Mouse (Mus musculus) neural tube, embryonic 11.5 days (tissue): ENCODE results near the gene Ehbp1l1. TPM values are rescaled to one million over a fixed set of nuclear protein-coding genes. Genes with fewer than 3 reads are reported as not detected.

Experiments used
- ATAC-seq: fragments of 200-750 bp; cut with Nextera tagmentation; 2 replicates; pipeline ENCODE4 v1.8.0; 2017; ENCODE audit warnings: moderate number of reproducible peaks, mild to moderate bottlenecking, moderate TSS enrichment, moderate library complexity; ENCODE audit not compliant: insufficient read depth, low FRiP score, low TSS enrichment
- DNase-seq: peaks from one replicate; pipeline ENCODE4 v3.0.0-alpha.2; 2015; ENCODE audit warnings: low spot score
- H3K27ac ChIP-seq: fragments of 300-500 bp; sonication (generic); 2 replicates; pipeline ENCODE4 v1.5.1; 2014; ENCODE audit warnings: low read depth, mild to moderate bottlenecking, low read length
- H3K27me3 ChIP-seq: fragments of 300-500 bp; sonication (generic); 2 replicates; pipeline ENCODE4 v1.6.1; 2014; ENCODE audit warnings: mild to moderate bottlenecking, low read length, mixed read lengths; ENCODE audit not compliant: control insufficient read depth, insufficient read depth
- H3K36me3 ChIP-seq: fragments of 300-500 bp; sonication (generic); 2 replicates; pipeline ENCODE4 v1.6.1; 2014; ENCODE audit warnings: mild to moderate bottlenecking, low read length, moderate library complexity, mixed read lengths; ENCODE audit not compliant: control insufficient read depth, insufficient read depth
- H3K4me1 ChIP-seq: fragments of 300-500 bp; sonication (generic); 2 replicates; pipeline ENCODE4 v1.6.1; 2014; ENCODE audit warnings: low read length, mixed read lengths; ENCODE audit not compliant: control insufficient read depth, insufficient read depth
- H3K4me2 ChIP-seq: fragments of 300-500 bp; sonication (generic); 2 replicates; pipeline ENCODE4 v1.6.1; 2014; ENCODE audit warnings: low read depth, mild to moderate bottlenecking, moderate library complexity
- H3K4me3 ChIP-seq: fragments of 300-500 bp; sonication (generic); 2 replicates; pipeline ENCODE4 v1.5.1; 2014; ENCODE audit warnings: low read depth, low read length
- H3K9ac ChIP-seq: fragments of 300-500 bp; sonication (generic); 2 replicates; pipeline ENCODE4 v1.6.1; 2014; ENCODE audit warnings: mild to moderate bottlenecking, low read length
- H3K9me3 ChIP-seq: fragments of 300-500 bp; sonication (generic); 2 replicates; pipeline ENCODE4 v1.6.1; 2016; ENCODE audit warnings: low read length; ENCODE audit not compliant: control insufficient read depth
- WGBS: fragments of 180-500 bp; shearing (Covaris S2); extraction: QIAGEN DNeasy Blood & Tissue Kit; methylation state at CpG from one replicate; pipeline ENCODE4 v1.1.7; 2014; 5-methylcytosine and 5-hydroxymethylcytosine counted together
- polyA plus RNA-seq: library from polyadenylated mRNA; unstranded; fragments of >200 nt; fragmentation: Nextera tagmentation; extraction: Ambion mirVana; gene quantifications from 2 replicates; pipeline ENCODE4 v1.2.1, GENCODE M21; 2014

Gene Ehbp1l1
- polyA plus RNA-seq, 1 experiment from 2014 or later: 6.8 TPM

GRCm38 (mm10) chr19:5741641-5742240 is 15.6 kb upstream of the Ehbp1l1 start:
- H3K9me3 ChIP-seq: no peaks in the 10 kb centered on the region
- under 1% methylated on average over 45 of the region's 55 CpGs for WGBS
- H3K27me3 ChIP-seq: peaks cover 49% of the 10 kb centered on the region
- peak overlapping the region; percentile 61 for H3K4me3 ChIP-seq
- peaks cover 24% of the 10 kb centered on the region for H3K4me1 ChIP-seq
- 0 out of 2 replicates have a peak overlapping the region, but pooled peaks have one; percentile 17 for H3K27ac ChIP-seq
- H3K9ac ChIP-seq: peak overlapping the region; percentile 85
- H3K4me2 ChIP-seq: peak overlapping the region; percentile 98
- peak; percentile 75 for DNase-seq
- ATAC-seq: peak; percentile 64
- H3K36me3 ChIP-seq: no peaks in the 10 kb centered on the region

GRCm38 (mm10) chr19:5740320-5741317 is 14.5 kb upstream of the Ehbp1l1 start, which contains the start of gene Ltbp3:
Ltbp3 (plus strand) TSS chr19:5740904.
- 20% methylated on average over 13 of the region's 14 CpGs for WGBS
- peaks cover 41% of the 10 kb centered on the region for H3K27me3 ChIP-seq
- H3K9me3 ChIP-seq: no peaks in the 10 kb centered on the region
- ATAC-seq: no peak
- peak within 1 kb of the TSS; percentile 98 for H3K4me2 ChIP-seq
- H3K4me3 ChIP-seq: peak within 1 kb of the TSS; percentile 61
- peak within 1 kb of the TSS; percentile 85 for H3K9ac ChIP-seq
- H3K36me3 ChIP-seq: no peaks in the 10 kb centered on the region
- 0 out of 2 replicates have a peak within 1 kb of the TSS, but pooled peaks have one; percentile 17 for H3K27ac ChIP-seq
- peaks cover 14% of the 10 kb centered on the region for H3K4me1 ChIP-seq
- no peak for DNase-seq

- peaks cover 12% of the 10 kb centered on the region; the same call in 1 of the 2 replicates for H3K4me1 ChIP-seq
- no peaks in the 10 kb centered on the region for H3K9me3 ChIP-seq
- H3K36me3 ChIP-seq: no peaks in the 10 kb centered on the region
- ATAC-seq: no peak
- H3K4me3 ChIP-seq: no peak overlapping the region
- H3K27ac ChIP-seq: no peak overlapping the region
- peaks cover 30% of the 10 kb centered on the region for H3K27me3 ChIP-seq
- no peak for DNase-seq
- 46% methylated on average over 2 of the region's 2 CpGs for WGBS
- H3K4me2 ChIP-seq: no peak overlapping the region
- H3K9ac ChIP-seq: no peak overlapping the region
Observed at GRCm38 (mm10) chr19:5739446-5739845, 13.3 kb upstream of the Ehbp1l1 start.

- no peak for ATAC-seq
- no peaks in the 10 kb centered on the region for H3K36me3 ChIP-seq
- no peaks in the 10 kb centered on the region for H3K9me3 ChIP-seq
- no peaks in the 10 kb centered on the region for H3K27me3 ChIP-seq
- no peak for DNase-seq
- WGBS: 80% methylated on average over 9 of the region's 9 CpGs
- no peak overlapping the region for H3K4me2 ChIP-seq
- H3K4me3 ChIP-seq: no peak overlapping the region
- H3K9ac ChIP-seq: no peak overlapping the region
- peaks cover 16% of the 10 kb centered on the region for H3K4me1 ChIP-seq
- no peak overlapping the region for H3K27ac ChIP-seq
Observed at GRCm38 (mm10) chr19:5734325-5734724, 8.2 kb upstream of the Ehbp1l1 start.

- H3K27ac ChIP-seq: no peak overlapping the region
- H3K36me3 ChIP-seq: no peaks in the 10 kb centered on the region
- ATAC-seq (peak; percentile 79; the same call in 1 of the 2 replicates), DNase-seq (peak; percentile 94)
- H3K4me3 ChIP-seq: peak overlapping the region; percentile 80
- peak overlapping the region; percentile 64 for H3K9ac ChIP-seq
- H3K27me3 ChIP-seq: no peaks in the 10 kb centered on the region
- peaks cover 33% of the 10 kb centered on the region for H3K4me1 ChIP-seq
- peak overlapping the region; percentile 98 for H3K4me2 ChIP-seq
- WGBS: under 1% methylated on average over 47 of the region's 47 CpGs
- no peaks in the 10 kb centered on the region for H3K9me3 ChIP-seq
Observed at GRCm38 (mm10) chr19:5731264-5731978, 5.3 kb upstream of the Ehbp1l1 start.

DNA sequence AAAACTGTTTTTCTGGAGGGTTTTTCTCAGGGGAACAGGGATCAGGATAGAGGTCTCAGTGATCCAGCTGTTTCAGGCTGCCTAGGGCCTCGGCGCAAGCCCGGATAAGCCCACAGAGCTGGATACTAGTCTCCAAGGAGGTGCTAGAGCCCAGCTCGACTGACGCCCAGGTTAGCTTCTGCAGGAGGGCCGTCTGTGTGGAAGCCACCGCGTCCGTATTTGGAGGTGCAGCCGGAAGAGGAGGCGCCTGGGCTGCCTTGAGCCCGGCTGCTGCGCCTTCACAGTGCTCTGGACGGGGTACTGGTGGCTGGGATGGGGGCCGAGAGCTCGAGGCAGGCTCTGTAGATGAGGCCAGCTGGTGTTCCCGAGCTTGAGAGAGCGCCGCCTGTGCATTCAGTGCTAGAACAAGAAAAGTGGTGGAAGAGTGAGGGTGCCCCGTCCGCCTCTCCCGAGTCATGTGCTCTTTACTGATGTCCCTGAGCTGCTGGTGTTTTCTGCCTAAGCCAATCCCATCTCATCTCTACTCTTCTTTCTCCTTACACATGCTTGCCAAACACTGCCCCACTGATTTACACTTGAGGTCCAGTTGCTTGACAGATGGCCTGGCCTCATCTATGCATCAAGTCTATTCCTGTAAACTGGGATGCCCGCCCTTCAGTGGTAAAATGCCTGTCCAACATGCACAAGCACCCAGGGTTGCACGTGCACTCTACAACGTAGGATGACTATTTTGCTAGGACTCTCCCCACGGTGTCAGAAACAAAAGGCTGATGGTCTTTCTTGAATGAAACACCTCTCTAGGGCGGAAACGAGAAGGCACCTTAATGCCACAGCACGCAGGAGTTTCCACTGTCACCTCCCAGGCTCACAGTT is 4.4 kb upstream of the Ehbp1l1 start:
- WGBS: 74% methylated on average over 29 of the region's 29 CpGs
- peaks cover 38% of the 10 kb centered on the region for H3K4me1 ChIP-seq
- ATAC-seq: no peak
- no peak overlapping the region for H3K27ac ChIP-seq
- no peak for DNase-seq
- peak overlapping the region; percentile 83 for H3K4me3 ChIP-seq
- H3K4me2 ChIP-seq: peak overlapping the region; percentile 98
- H3K9me3 ChIP-seq: no peaks in the 10 kb centered on the region
- H3K9ac ChIP-seq: peak overlapping the region; percentile 64
- H3K27me3 ChIP-seq: no peaks in the 10 kb centered on the region
- H3K36me3 ChIP-seq: no peaks in the 10 kb centered on the region

DNA sequence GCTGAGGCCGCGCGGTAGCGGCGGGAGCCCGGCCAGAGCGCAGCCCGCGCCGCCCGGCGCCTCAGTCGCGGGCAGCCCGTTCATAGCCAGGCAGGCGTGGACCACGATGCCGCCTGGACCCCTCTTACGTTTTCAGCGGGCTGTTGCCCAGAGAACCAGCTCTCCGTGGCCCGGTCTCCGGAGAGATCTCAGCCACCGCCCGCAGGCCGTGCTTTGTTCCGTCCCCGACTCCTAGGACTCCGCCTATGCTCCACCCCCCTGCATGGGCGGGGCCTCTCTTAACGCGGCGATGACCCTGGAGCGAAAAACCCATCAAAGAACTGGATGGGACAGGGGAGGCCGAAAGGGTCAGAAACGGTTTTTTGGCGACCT is 3.3 kb upstream of the Ehbp1l1 start, which contains the start of gene Fam89b:
Gene Fam89b, minus strand, starts transcription at position 210 of the 372 bp plus-strand sequence.
- DNase-seq: peak; percentile 91
- WGBS: 0% methylated on average over 37 of the region's 37 CpGs
- H3K27ac ChIP-seq: peak within 1 kb of the TSS; percentile 93
- no peaks in the 10 kb centered on the region for H3K27me3 ChIP-seq
- H3K9me3 ChIP-seq: no peaks in the 10 kb centered on the region
- H3K36me3 ChIP-seq: no peaks in the 10 kb centered on the region
- peak within 1 kb of the TSS; percentile 97 for H3K9ac ChIP-seq
- peak within 1 kb of the TSS; percentile 86 for H3K4me2 ChIP-seq
- H3K4me3 ChIP-seq: peak within 1 kb of the TSS; percentile 83
- H3K4me1 ChIP-seq: peaks cover 42% of the 10 kb centered on the region
- peak; percentile 77 for ATAC-seq
